Mouse (Mus musculus) hindbrain, embryonic 15.5 days (tissue): ENCODE data around the gene Ints1. TPM values are rescaled to one million over a fixed set of nuclear protein-coding genes. Genes with fewer than 3 reads are reported as not detected.

ENCODE experiments used
- ATAC-seq: fragments of 200-750 bp; cut with Nextera tagmentation; 2 replicates; pipeline ENCODE4 v1.8.0; 2017; ENCODE audit warnings: low read depth, moderate number of reproducible peaks, moderate TSS enrichment; ENCODE audit not compliant: low FRiP score
- H3K27ac ChIP-seq: fragments of 300-500 bp; sonication (generic); replicated peaks from 2 replicates; pipeline ENCODE4 v1.5.1; 2015; ENCODE audit warnings: mild to moderate bottlenecking, inconsistent platforms
- H3K27me3 ChIP-seq: fragments of 300-500 bp; sonication (generic); 2 replicates; pipeline ENCODE4 v1.6.1; 2015; ENCODE audit warnings: control low read depth, inconsistent platforms
- H3K36me3 ChIP-seq: fragments of 300-500 bp; sonication (generic); 2 replicates; pipeline ENCODE4 v1.6.1; 2015; ENCODE audit warnings: control low read depth, inconsistent platforms
- H3K4me1 ChIP-seq: fragments of 300-500 bp; sonication (generic); replicated peaks from 2 replicates; pipeline ENCODE4 v1.6.1; 2015; ENCODE audit warnings: control low read depth, inconsistent platforms
- H3K4me2 ChIP-seq: fragments of 300-500 bp; sonication (generic); 2 replicates; pipeline ENCODE4 v1.6.1; 2015; ENCODE audit warnings: moderate library complexity, mild to moderate bottlenecking, inconsistent platforms
- H3K4me3 ChIP-seq: fragments of 300-500 bp; sonication (generic); 2 replicates; pipeline ENCODE4 v1.5.1; 2015; ENCODE audit warnings: mild to moderate bottlenecking, inconsistent platforms
- H3K9ac ChIP-seq: fragments of 300-500 bp; sonication (generic); 2 replicates; pipeline ENCODE4 v1.6.1; 2015; ENCODE audit warnings: inconsistent platforms
- H3K9me3 ChIP-seq: fragments of 300-500 bp; sonication (generic); 2 replicates; pipeline ENCODE4 v1.6.1; 2016; ENCODE audit warnings: control low read depth, inconsistent platforms
- WGBS: fragments of 180-500 bp; shearing (Covaris S2); methylation state at CpG from one replicate; pipeline ENCODE4 v1.1.7; 2015; 5-methylcytosine and 5-hydroxymethylcytosine counted together
- polyA plus RNA-seq: library from polyadenylated mRNA; unstranded; fragments of >200 nt; fragmentation: Nextera tagmentation; extraction: Ambion mirVana; gene quantifications from 2 replicates; pipeline ENCODE4 v1.2.1, GENCODE M21; 2015

The Ints1 gene
- 30.0 and 30.3 TPM in 2 replicates for polyA plus RNA-seq

DNA sequence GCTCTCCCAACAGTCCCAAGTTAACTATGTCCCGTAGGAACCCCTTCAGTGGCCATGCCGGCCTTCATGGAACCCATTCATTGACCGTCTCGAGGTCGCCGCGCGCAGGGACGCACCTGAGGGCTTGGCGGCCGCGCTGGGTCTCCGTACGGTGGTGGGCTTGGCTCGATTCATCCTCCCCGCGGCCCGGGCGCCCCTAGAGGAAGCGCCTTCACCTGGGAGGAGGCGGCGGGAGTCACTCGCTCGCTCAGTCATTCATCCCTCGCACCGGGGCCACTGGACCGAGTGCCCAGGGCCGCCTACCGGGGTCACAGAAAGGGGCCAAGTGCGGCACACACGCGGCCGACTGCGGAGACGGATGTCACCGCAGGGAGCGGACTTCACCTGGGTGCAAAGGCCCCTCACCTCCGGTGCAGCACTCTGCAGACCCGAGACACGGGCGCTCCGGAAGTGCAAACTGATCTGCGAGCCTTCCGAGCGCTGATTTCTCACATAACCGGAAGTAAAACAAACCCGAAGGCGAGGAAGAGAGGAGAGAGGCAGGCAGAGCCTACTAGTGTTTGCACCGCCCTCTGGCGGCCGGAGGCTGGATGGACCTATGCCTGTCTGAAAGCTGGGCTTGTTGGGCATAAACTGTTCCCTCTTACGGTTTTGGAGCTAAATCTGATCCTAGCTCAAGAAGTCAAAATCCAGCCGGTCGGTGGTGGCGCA is at the start of gene Ints1:
TSS of gene Ints1 (minus strand) at position 459 of the 711 bp plus-strand sequence.
- peak within 1 kb of the TSS; percentile 88 for H3K9ac ChIP-seq
- WGBS: under 1% methylated on average over 55 of the region's 55 CpGs
- no peaks in the 10 kb centered on the region for H3K27me3 ChIP-seq
- peaks cover 25% of the 10 kb centered on the region for H3K36me3 ChIP-seq
- no peaks in the 10 kb centered on the region for H3K9me3 ChIP-seq
- peak within 1 kb of the TSS; percentile 95 for H3K4me3 ChIP-seq
- H3K4me2 ChIP-seq: peak within 1 kb of the TSS; percentile 93
- peaks cover 12% of the 10 kb centered on the region for H3K4me1 ChIP-seq
- peak; percentile 91 for ATAC-seq
- peak within 1 kb of the TSS; percentile 60 for H3K27ac ChIP-seq

- no peaks in the 10 kb centered on the region for H3K9me3 ChIP-seq
- whole genome bisulfite sequencing: 92% methylated on average over 10 of the region's 10 CpGs
- no peak for ATAC-seq
These were observed 49.1 kb upstream of the Ints1 start for GRCm38 (mm10) chr5:139824531-139824930.

GRCm38 (mm10) chr5:139821466-139822459 is 46.3 kb upstream of the Ints1 start:
- H3K9me3 ChIP-seq: no peaks in the 10 kb centered on the region
- no peak for ATAC-seq
- H3K4me3 ChIP-seq: no peak overlapping the region
- no peak overlapping the region for H3K27ac ChIP-seq
- H3K4me1 ChIP-seq: peaks cover 17% of the 10 kb centered on the region
- H3K27me3 ChIP-seq: no peaks in the 10 kb centered on the region
- H3K9ac ChIP-seq: no peak overlapping the region
- 80% methylated on average over 12 of the region's 12 CpGs for WGBS
- H3K4me2 ChIP-seq: no peak overlapping the region
- H3K36me3 ChIP-seq: peaks cover 6% of the 10 kb centered on the region; the same call in 1 of the 2 replicates

More at GRCm38 (mm10) chr5:139824531-139824930, 49.1 kb upstream of the Ints1 start:
- H3K36me3 ChIP-seq: peaks cover 6% of the 10 kb centered on the region; the same call in 1 of the 2 replicates
- no peak overlapping the region for H3K4me2 ChIP-seq
- peaks cover 17% of the 10 kb centered on the region for H3K4me1 ChIP-seq
- no peak overlapping the region for H3K4me3 ChIP-seq
- H3K27ac ChIP-seq: no peak overlapping the region
- no peak overlapping the region for H3K9ac ChIP-seq
- 0 out of 2 replicates have a peak, but pooled peaks cover 3% of the 10 kb centered on the region for H3K27me3 ChIP-seq

DNA sequence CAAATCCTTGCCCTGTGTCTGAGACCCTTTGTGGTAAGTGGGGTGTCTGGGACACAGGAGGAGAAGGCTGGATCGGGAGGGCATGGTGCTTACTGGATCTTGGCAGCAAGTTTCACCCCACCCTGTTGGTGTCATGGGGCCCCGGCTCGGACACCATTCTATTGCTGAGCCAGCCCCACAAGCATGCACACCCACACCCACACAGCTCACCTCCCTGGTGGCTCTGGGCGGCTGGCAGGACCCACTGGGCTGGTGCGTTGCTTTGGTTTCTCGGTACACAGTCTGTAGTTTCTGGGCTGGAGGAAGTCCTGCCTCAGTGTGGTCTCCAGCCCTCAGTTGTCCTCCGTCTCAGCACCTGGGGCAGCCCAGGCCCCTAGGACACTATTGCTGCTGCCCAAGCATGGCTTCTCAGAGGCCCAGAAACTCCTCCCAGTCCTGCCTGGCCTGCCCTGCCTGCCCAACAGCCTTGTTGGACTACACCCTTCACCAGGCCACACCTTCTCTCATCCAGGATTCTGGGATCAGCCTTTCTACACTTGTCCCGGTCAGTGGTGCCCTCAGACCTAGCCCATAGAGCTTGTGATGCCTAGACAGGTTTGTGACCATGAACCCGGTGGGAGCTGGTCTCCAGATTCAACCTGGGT is 44.2 kb upstream of the Ints1 start, which contains the start of gene Tmem184a:
TSS of gene Tmem184a (minus strand) at position 380 of the 644 bp plus-strand sequence.
- H3K9me3 ChIP-seq: no peaks in the 10 kb centered on the region
- no peaks in the 10 kb centered on the region for H3K27me3 ChIP-seq
- no peak for ATAC-seq
- 87% methylated on average over 9 of the region's 9 CpGs for WGBS
- no peak within 1 kb of the TSS for H3K4me3 ChIP-seq
- H3K9ac ChIP-seq: no peak within 1 kb of the TSS
- H3K4me1 ChIP-seq: 0 out of 2 replicates have a peak, but pooled peaks cover 3% of the 10 kb centered on the region
- H3K4me2 ChIP-seq: no peak within 1 kb of the TSS
- H3K27ac ChIP-seq: no peak within 1 kb of the TSS
- peaks cover 6% of the 10 kb centered on the region; the same call in 1 of the 2 replicates for H3K36me3 ChIP-seq

GRCm38 (mm10) chr5:139818801-139819200 is 43.3 kb upstream of the Ints1 start:
- Histone ChIP-seq H3K4me3 (no peak overlapping the region), H3K27me3 (peaks cover 6% of the 10 kb centered on the region), H3K4me1 (no peaks in the 10 kb centered on the region), H3K9me3 (no peaks in the 10 kb centered on the region), H3K36me3 (peaks cover 5% of the 10 kb centered on the region; the same call in 1 of the 2 replicates), H3K4me2 (no peak overlapping the region), H3K27ac (no peak overlapping the region), H3K9ac (no peak overlapping the region)
- WGBS: 57% methylated on average over 4 of the region's 4 CpGs
- ATAC-seq: no peak

- H3K36me3 ChIP-seq: no peaks in the 10 kb centered on the region; the same call in 1 of the 2 replicates
- no peak overlapping the region for H3K4me2 ChIP-seq
- no peaks in the 10 kb centered on the region for H3K4me1 ChIP-seq
- WGBS: 85% methylated on average over 3 of the region's 3 CpGs
- no peak overlapping the region for H3K9ac ChIP-seq
- H3K27me3 ChIP-seq: peaks cover 9% of the 10 kb centered on the region
- ATAC-seq: no peak
- no peaks in the 10 kb centered on the region for H3K9me3 ChIP-seq
- no peak overlapping the region for H3K4me3 ChIP-seq
- H3K27ac ChIP-seq: no peak overlapping the region
These were observed 42.6 kb upstream of the Ints1 start for GRCm38 (mm10) chr5:139818056-139818455.

- Histone ChIP-seq H3K27me3 (peaks cover 11% of the 10 kb centered on the region), H3K4me2 (no peak overlapping the region), H3K9me3 (no peaks in the 10 kb centered on the region), H3K36me3 (no peaks in the 10 kb centered on the region), H3K9ac (no peak overlapping the region), H3K4me1 (no peaks in the 10 kb centered on the region), H3K27ac (no peak overlapping the region), H3K4me3 (no peak overlapping the region)
- ATAC-seq: no peak
- WGBS: 11% methylated on average over 1 of the region's 1 CpGs
These were observed 41.8 kb upstream of the Ints1 start for GRCm38 (mm10) chr5:139817292-139817691.

DNA sequence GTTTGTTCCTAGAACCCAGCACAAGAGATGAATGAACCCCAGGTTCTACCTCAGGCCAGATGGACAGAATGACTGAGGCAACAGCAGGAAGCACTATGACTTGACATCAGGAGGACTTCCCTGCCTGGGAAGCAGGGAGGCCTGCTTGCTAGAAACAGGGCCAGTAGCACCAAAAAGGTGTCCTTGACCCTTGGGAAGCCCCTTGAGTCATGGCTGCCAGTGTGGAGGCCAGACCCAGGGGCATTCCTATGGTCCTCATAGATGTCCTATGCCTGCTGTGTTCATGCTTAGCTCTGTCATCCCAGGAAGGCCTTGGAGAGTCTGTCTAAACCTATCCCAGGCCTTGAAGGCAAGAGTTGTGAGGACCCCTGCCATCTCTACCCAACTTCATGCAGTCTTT is 41.0 kb upstream of the Ints1 start:
- H3K27me3 ChIP-seq: peaks cover 14% of the 10 kb centered on the region
- ATAC-seq: no peak
- no peak overlapping the region for H3K27ac ChIP-seq
- H3K9ac ChIP-seq: no peak overlapping the region
- H3K4me1 ChIP-seq: no peaks in the 10 kb centered on the region
- no peaks in the 10 kb centered on the region for H3K36me3 ChIP-seq
- no peaks in the 10 kb centered on the region for H3K9me3 ChIP-seq
- H3K4me3 ChIP-seq: no peak overlapping the region
- no peak overlapping the region for H3K4me2 ChIP-seq

- no peak overlapping the region for H3K27ac ChIP-seq
- no peaks in the 10 kb centered on the region for H3K9me3 ChIP-seq
- H3K9ac ChIP-seq: no peak overlapping the region
- peaks cover 14% of the 10 kb centered on the region for H3K27me3 ChIP-seq
- H3K4me2 ChIP-seq: no peak overlapping the region
- no peak for ATAC-seq
- H3K36me3 ChIP-seq: no peaks in the 10 kb centered on the region
- 72% methylated on average over 6 of the region's 6 CpGs for WGBS
- no peak overlapping the region for H3K4me3 ChIP-seq
- H3K4me1 ChIP-seq: no peaks in the 10 kb centered on the region
These were observed 40.5 kb upstream of the Ints1 start for GRCm38 (mm10) chr5:139815964-139816363.

GRCm38 (mm10) chr5:139813963-139814381 is 38.5 kb upstream of the Ints1 start:
- 15% methylated on average over 13 of the region's 13 CpGs for WGBS
- no peaks in the 10 kb centered on the region for H3K36me3 ChIP-seq
- no peaks in the 10 kb centered on the region for H3K9me3 ChIP-seq
- H3K9ac ChIP-seq: no peak overlapping the region
- no peak overlapping the region for H3K4me2 ChIP-seq
- peaks cover 14% of the 10 kb centered on the region for H3K27me3 ChIP-seq
- ATAC-seq: no peak
- H3K4me3 ChIP-seq: no peak overlapping the region
- H3K4me1 ChIP-seq: no peaks in the 10 kb centered on the region
- no peak overlapping the region for H3K27ac ChIP-seq

DNA sequence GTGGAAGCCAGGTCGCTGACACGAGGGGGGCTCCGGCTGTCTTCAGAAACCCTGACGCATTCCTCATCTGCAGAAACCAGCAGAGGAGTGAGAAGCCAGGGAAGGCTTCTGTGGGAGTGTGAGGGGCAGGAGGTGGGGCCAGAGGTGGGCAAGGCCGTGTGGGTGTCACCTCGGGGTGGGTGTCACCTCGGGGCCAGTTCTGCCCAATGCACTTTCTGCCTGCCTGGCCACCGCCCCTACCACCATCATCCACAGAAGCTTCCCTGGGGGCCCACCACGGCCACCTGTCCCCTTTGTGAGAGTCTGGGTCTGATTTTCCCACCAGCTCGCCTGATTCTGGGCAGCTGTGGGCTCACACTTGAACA is 37.6 kb upstream of the Ints1 start:
- Histone ChIP-seq H3K4me3 (no peak overlapping the region), H3K9me3 (no peaks in the 10 kb centered on the region), H3K4me1 (no peaks in the 10 kb centered on the region), H3K4me2 (no peak overlapping the region), H3K9ac (no peak overlapping the region), H3K36me3 (no peaks in the 10 kb centered on the region), H3K27me3 (peaks cover 14% of the 10 kb centered on the region), H3K27ac (no peak overlapping the region)
- whole genome bisulfite sequencing: 51% methylated on average over 10 of the region's 10 CpGs
- no peak for ATAC-seq
